Mouse (Mus musculus) spleen, adult 2 months (tissue): Measurements from ENCODE around the gene Acvr1b. TPM values are rescaled to one million over a fixed set of nuclear protein-coding genes. Genes with fewer than 3 reads are reported as not detected.

ENCODE experiments used
- DNase-seq, 2 experiments: peaks; one replicate each; pipeline versions ENCODE4 v3.0.0 to v3.0.0-alpha.2; 2012 to 2021; ENCODE audit warnings: low spot score in 2 of 2, low read depth in 1 of 2
- H3K27ac ChIP-seq: fragments of 200-500 bp; 2 replicates; pipeline ENCODE4 v1.5.1; 2012; ENCODE audit warnings: low read length, inconsistent platforms; ENCODE audit not compliant: insufficient read depth
- H3K27me3 ChIP-seq: fragments of 200-500 bp; 2 replicates; pipeline ENCODE4 v1.6.1; 2012; ENCODE audit warnings: mild to moderate bottlenecking, moderate library complexity, low read length, inconsistent platforms; ENCODE audit not compliant: control insufficient read depth, insufficient read depth
- H3K36me3 ChIP-seq: fragments of 200-500 bp; 2 replicates; pipeline ENCODE4 v1.6.1; 2012; ENCODE audit warnings: mild to moderate bottlenecking, low read length, inconsistent platforms; ENCODE audit not compliant: control insufficient read depth, insufficient read depth
- H3K4me1 ChIP-seq: fragments of 200-500 bp; 2 replicates; pipeline ENCODE4 v1.6.1; 2011; ENCODE audit warnings: inconsistent platforms; ENCODE audit not compliant: control insufficient read depth, insufficient read depth, insufficient read length
- H3K4me3 ChIP-seq: fragments of 200-500 bp; 2 replicates; pipeline ENCODE4 v1.5.1; 2011; ENCODE audit warnings: mild to moderate bottlenecking, inconsistent platforms; ENCODE audit not compliant: insufficient read depth, insufficient read length; ENCODE audit errors: extremely low read depth
- CTCF ChIP-seq: fragments of 200-500 bp; IDR thresholded peaks from 2 replicates; pipeline ENCODE4 v1.5.1; 2011; ENCODE audit warnings: mild to moderate bottlenecking, inconsistent platforms; ENCODE audit not compliant: insufficient read depth, insufficient read length, insufficient replicate concordance; ENCODE audit errors: extremely low read depth
- POLR2A ChIP-seq: fragments of 200-500 bp; IDR thresholded peaks from 2 replicates; pipeline ENCODE4 v1.6.1; 2011; ENCODE audit warnings: low read depth, low read length, inconsistent platforms
- WGBS: fragments of 180-500 bp; shearing (Covaris S2); methylation state at CpG from one replicate; pipeline ENCODE4 v1.1.7; 2018; 5-methylcytosine and 5-hydroxymethylcytosine counted together
- polyA plus RNA-seq: library from polyadenylated mRNA; depleted of rRNA; stranded (reverse); fragments of >200 nt; gene quantifications from 2 replicates; pipeline ENCODE4 v1.2.3, GENCODE M21; 2012

Acvr1b gene
- polyA plus RNA-seq, 1 experiment: 17.9 TPM

DNA sequence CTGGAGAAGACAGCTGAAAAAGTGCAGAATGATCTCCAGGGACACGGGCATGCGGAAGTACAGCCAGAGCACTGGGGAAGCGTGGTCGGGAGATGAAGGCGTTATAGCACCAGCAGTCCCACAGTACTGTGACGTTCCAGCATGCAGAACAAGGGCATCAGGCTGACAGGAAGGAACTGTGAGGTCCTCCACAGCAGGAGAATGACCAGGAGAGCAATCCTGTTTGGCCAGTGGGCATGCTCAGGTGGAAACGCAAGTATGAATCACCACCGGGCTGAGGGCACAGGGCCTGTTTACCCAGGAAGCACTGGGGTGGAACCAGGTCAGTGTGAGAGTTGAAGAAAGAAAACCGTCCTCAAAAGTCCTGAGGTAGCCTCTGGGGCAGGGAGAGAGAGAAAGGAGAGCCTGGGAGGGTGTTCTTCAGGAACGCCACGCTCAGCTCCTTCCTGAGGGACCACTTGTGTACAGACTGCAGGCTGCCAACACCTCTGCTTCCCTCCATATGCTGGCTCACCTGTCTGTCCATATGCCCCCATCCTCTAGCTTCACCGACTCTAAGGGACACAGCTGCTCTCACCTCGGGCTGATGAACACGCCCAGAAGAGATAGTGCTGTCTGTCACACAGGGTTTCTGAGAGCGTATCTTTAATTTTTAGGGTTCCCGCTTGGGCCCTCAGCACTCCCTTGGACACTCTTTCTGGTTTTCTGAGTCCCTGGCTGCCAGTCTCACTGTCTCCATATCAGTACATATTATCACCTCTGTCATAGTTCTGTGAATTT lies 8.0 kb upstream of the Acvr1b start:
- TF ChIP-seq POLR2A (no peak), CTCF (no peak)
- Histone ChIP-seq H3K36me3 (no peaks in the 10 kb centered on the region), H3K4me1 (peaks cover 2% of the 10 kb centered on the region; the same call in 1 of the 2 replicates), H3K4me3 (no peak overlapping the region), H3K27ac (no peak overlapping the region), H3K27me3 (no peaks in the 10 kb centered on the region)
- no peak for DNase-seq
- WGBS: 60% methylated on average over 16 of the region's 16 CpGs

DNA sequence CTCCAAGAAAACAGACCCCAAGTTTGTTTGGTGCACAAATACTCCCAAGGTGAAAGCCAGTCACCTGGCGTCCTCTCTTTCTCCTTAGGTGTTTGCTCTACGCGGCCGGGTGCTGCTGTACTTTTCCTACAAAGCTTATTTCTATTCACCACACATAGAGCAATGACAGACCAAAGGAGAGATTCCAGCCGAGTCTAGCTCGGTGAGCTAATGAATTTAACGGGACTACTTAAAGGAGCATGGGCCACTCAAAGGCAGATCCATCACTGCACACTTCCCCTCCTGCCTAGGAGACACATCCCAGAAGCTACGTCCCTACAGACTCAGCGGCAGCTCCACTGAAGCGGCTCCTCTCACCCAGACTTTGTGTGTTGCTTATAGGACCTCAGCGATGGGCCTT lies 6.3 kb upstream of the Acvr1b start:
- Histone ChIP-seq H3K4me1 (peaks cover 2% of the 10 kb centered on the region; the same call in 1 of the 2 replicates), H3K27ac (no peak overlapping the region), H3K36me3 (no peaks in the 10 kb centered on the region), H3K4me3 (no peak overlapping the region), H3K27me3 (no peaks in the 10 kb centered on the region)
- TF ChIP-seq CTCF (no peak), POLR2A (no peak)
- 93% methylated on average over 11 of the region's 11 CpGs for WGBS
- DNase-seq: no peak

DNA sequence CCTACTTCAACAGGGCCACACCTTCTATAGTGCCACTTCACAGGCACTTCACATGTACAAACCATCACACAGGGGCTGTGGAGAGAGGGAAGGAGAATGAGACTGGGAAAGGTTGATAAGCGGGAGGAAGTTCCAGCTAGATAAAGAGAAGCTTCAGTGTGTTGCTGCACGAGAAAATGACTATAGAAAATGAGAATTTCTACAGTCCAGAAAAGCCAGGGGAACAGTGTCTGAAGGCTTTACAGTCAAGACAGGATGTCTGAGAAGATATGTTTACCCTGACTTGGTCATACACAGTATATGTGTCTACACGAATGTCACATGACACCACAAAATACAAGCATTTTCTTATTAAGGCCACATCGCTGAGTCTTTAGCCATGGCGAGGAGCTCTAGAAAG lies 4.0 kb upstream of the Acvr1b start:
- 78% methylated on average over 5 of the region's 5 CpGs for WGBS
- no peak overlapping the region for H3K27ac ChIP-seq
- H3K4me1 ChIP-seq: peaks cover 2% of the 10 kb centered on the region; the same call in 1 of the 2 replicates
- TF ChIP-seq CTCF (no peak), POLR2A (no peak)
- DNase-seq: no peak
- H3K4me3 ChIP-seq: no peak overlapping the region
- no peaks in the 10 kb centered on the region for H3K27me3 ChIP-seq
- no peaks in the 10 kb centered on the region for H3K36me3 ChIP-seq

DNA sequence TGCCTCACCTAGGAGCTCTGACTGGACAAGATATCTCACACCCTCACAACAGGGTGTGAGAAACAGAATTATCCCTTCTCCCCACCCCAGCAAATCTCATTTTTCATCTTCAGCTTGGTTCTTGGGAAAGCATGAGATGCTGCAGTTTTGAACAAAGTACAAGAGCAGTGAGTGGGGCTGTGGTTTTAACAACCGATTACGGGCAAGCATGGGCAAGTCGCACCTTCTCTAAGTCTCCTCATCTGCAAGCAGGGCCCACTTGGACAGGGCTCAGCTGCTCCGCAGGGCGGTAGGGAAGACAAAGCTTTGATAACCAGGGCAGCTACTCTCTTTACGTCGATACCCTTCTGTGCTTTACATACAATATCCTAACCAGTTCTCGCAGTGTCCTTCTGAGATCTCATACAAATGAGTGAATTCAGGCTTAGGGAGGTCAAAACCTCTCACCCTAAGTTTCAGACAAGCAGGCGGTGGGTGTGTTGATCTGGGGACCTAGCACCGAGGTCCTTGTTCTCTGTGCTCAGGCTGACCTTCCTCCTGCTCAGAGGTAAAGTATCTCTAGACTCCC lies 3.4 kb upstream of the Acvr1b start:
- no peak for DNase-seq

DNA sequence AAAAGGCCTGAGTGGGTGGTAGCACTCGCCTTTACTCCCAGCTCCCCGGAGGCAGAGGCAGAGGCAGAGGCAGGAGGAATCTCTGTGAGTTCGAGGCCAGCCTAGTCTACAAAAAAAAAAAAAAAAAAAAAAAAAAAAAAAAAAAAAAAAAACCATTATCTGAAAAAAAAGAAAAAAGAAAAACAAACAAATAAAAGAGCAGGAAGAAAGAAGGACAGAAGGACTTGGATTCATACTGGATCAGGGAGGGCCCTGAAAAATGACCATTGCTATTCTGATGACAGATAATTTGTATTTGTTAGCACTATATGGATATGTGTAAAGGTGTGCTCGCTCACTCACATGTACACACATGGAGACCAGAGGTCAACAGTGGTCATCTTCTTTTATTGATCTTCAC lies 2.6 kb upstream of the Acvr1b start:
- Histone ChIP-seq H3K4me3 (no peak overlapping the region), H3K27ac (no peak overlapping the region), H3K36me3 (no peaks in the 10 kb centered on the region), H3K27me3 (no peaks in the 10 kb centered on the region), H3K4me1 (peaks cover 2% of the 10 kb centered on the region; the same call in 1 of the 2 replicates)
- WGBS: 93% methylated on average over 4 of the region's 4 CpGs
- DNase-seq: no peak
- no peak for TF ChIP-seq CTCF
- no peak for TF ChIP-seq POLR2A

More for the DNA sequence above, 3.4 kb upstream of the Acvr1b start:
- Histone ChIP-seq H3K36me3 (no peaks in the 10 kb centered on the region), H3K27ac (no peak overlapping the region), H3K27me3 (no peaks in the 10 kb centered on the region), H3K4me1 (peaks cover 4% of the 10 kb centered on the region; the same call in 1 of the 2 replicates), H3K4me3 (no peak overlapping the region)
- WGBS: 85% methylated on average over 10 of the region's 10 CpGs
- TF ChIP-seq POLR2A (no peak), CTCF (no peak)

DNA sequence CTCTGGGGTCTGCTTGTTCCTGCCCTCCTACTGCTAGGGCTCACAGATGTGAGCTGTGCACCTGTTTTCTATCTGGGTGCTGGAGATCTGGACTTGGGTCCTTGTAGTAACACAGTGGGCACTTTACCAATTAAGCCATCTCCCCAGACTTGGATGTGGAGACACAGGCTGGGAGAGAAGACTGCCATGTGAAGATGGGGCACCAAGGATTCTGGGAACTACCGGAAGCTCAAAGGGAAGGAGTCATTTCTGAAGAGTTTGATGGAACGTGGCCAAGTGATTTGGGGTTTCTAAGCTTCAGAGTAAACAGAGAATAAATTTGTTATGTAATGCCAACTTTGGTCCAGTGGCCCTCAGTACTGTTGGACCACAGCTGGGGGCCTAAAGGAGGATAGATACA lies 1.9 kb upstream of the Acvr1b start:
- Histone ChIP-seq H3K27me3 (no peaks in the 10 kb centered on the region), H3K4me1 (peaks cover 2% of the 10 kb centered on the region; the same call in 1 of the 2 replicates), H3K27ac (no peak overlapping the region), H3K36me3 (no peaks in the 10 kb centered on the region), H3K4me3 (no peak overlapping the region)
- WGBS: 97% methylated on average over 2 of the region's 2 CpGs
- DNase-seq: no peak
- TF ChIP-seq POLR2A: no peak
- TF ChIP-seq CTCF: no peak
